Mouse (Mus musculus) B cell, adult (primary cell): Measurements from ENCODE around the gene Prr18. TPM values are rescaled to one million over a fixed set of nuclear protein-coding genes. Genes with fewer than 3 reads are reported as not detected.

ENCODE experiments used
- total RNA-seq: library from RNA; stranded (reverse); gene quantifications from 4 replicates; pipeline ENCODE4 v1.2.4, GENCODE M21; 2023; ENCODE audit not compliant: inconsistent age

Gene Prr18
- 0.48 to 1.4 TPM (median 1.3 TPM) in 4 replicates for total RNA-seq

DNA sequence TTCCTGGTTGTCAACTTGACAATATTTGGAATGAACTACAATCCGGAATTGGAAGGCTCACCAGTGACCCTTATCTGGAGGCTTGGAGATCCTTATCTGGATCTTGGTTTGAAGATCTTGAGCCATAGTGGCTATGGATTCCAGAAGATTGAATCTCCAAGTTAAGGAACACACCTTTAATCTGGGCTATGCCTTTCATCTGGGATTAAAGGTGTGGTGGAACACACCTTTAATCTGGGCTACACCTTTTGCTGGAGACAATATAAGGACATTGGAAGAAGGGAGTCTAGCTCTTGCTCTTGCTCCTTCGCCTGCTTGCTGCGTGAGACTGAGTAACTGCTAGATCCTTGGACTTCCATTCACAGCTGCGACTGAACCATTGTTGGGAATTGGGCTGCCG is at the start of gene Prr18:
TSS of gene Prr18 (plus strand) at position 301 of the 400 bp plus-strand sequence.

DNA sequence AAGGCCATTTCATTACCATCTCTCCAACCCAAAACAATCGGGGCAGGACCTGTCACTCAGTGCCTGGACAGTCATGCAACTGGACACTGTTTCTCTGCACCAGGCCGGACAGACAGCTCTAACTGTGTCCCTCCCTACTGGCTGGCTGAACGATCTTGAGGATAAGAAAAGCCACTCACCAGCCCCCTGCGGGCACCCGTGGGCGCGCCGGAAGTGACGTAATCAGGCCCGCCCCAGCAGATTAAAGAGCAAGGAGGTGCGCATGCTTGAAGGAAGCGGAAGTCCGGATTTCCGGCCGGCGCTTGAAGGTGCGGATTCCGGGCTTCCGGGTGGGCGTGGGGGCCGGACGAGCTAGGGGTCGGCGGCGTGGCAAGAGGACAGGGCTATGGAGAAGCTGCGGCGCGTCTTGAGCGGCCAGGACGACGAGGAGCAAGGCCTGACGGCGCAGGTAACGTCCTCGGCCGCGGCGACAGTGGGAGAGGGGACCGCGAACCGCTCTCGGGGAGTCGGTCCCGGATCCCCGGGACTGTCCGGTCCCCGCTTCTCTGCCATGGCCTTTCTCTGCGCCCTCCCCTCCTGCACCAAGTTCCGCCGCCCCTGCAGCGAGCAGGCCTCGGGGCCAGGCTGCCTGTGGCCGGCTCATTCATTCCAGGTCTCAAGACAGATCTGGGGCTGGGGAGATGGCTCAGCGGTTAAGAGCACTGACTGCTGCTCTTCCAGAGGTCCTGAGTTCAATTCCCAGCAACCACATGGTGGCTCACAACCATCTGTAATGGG is 26.2 kb upstream of the Prr18 start, which contains the start of gene Sft2d1:
TSS of gene Sft2d1 (plus strand) at position 265 of the 777 bp plus-strand sequence.

DNA sequence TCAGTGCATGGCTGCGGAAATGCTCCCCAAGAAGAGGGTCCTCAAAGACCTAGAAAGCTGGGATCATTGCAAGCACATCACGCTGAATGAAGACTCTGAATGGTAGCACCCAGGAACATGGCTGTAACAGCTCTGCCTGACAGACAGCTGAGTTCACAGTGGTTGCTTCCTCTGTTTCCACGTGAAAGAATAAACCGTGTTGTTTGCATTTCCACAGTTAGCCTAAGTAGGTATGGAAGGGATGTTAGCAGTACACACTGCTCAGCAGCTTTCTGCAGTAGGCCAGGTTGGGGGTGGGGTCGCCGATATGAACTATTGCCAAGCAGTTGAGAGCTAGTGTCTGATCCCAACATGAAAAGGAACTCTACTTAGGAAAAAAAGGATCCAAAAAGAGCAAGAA is 18.4 kb downstream of the Prr18 start, which contains the start of gene T2:
TSS of gene T2 (plus strand) at position 301 of the 400 bp plus-strand sequence.

Other genes with a start within 250 kb of the Prr18 start
- gene Gm49673, start 189.7 kb upstream of the Prr18 start, total RNA-seq = 0.60 to 1.7 TPM (median 1.3 TPM) in 4 replicates
- 23.1 to 32.7 TPM (median 30.8 TPM) in 4 replicates for gene Rnaset2a, start 189.4 kb upstream of the Prr18 start, total RNA-seq
- gene Fgfr1op, start 172.0 kb upstream of the Prr18 start, total RNA-seq = 57.4 to 69.7 TPM (median 63.2 TPM) in 4 replicates
- gene Ccr6, start 101.4 kb upstream of the Prr18 start, total RNA-seq = 56.0 to 62.3 TPM (median 58.1 TPM) in 4 replicates
- gene Mpc1, start 54.6 kb upstream of the Prr18 start, total RNA-seq = 48.7 to 57.6 TPM (median 53.6 TPM) in 4 replicates
- 163 to 176 TPM (median 167 TPM) in 4 replicates for gene Sft2d1, start 26.4 kb upstream of the Prr18 start, total RNA-seq
- not detected in 4 replicates for gene T2, start 18.5 kb downstream of the Prr18 start, total RNA-seq
- gene T, start 97.0 kb downstream of the Prr18 start, total RNA-seq = not detected in 4 replicates
- gene Pde10a, start 187.9 kb downstream of the Prr18 start, total RNA-seq = 0.10 to 1.0 TPM (median 0.43 TPM) in 4 replicates
- not detected in 4 replicates for gene Gm17087, start 229.5 kb downstream of the Prr18 start, total RNA-seq